Mouse (Mus musculus): ENCODE data around the gene Ank3. TPM values are rescaled to one million over a fixed set of nuclear protein-coding genes. Genes with fewer than 3 reads are reported as not detected.
A peak's percentile ranks its signal among the peaks of the same experiment; 100 is the strongest.

Ank3 gene
- polyA plus RNA-seq, 1 experiment, result 39.1 TPM

- no peak overlapping the region for H3K4me3 ChIP-seq (ENCODE audit: insufficient read depth, low read depth, low read length)
- no peak for TF ChIP-seq POLR2A (IDR thresholded peaks at IDR 0.05; ENCODE audit: low read depth, low read length)
- no peak for TF ChIP-seq CTCF (conservative IDR thresholded peaks at IDR 0.05; ENCODE audit: insufficient read depth, insufficient read length, low read depth, low read length)
- no peaks in the 10 kb centered on the region for H3K4me1 ChIP-seq (ENCODE audit: control insufficient read depth, insufficient read depth, low read length)
- H3K27ac ChIP-seq (ENCODE audit: insufficient read depth, low read depth, low read length), result no peak overlapping the region
- H3K27me3 ChIP-seq (replicated peaks; ENCODE audit: control insufficient read depth, insufficient read depth, low read length), result no peaks in the 10 kb centered on the region
- no peaks in the 10 kb centered on the region for H3K36me3 ChIP-seq (ENCODE audit: control insufficient read depth, insufficient read depth, low read length)
- 71% methylated on average over 11 of the region's 11 CpGs for WGBS
- peak; percentile 30 for DNase-seq
Measured at GRCm38 (mm10) chr10:69753464-69753863, 354.9 kb downstream of the Ank3 start.

- no peak for TF ChIP-seq POLR2A (IDR thresholded peaks at IDR 0.05; ENCODE audit: low read depth, low read length)
- no peak for TF ChIP-seq CTCF (conservative IDR thresholded peaks at IDR 0.05; ENCODE audit: insufficient read depth, insufficient read length, low read depth, low read length)
- Histone ChIP-seq H3K36me3 (ENCODE audit: control insufficient read depth, insufficient read depth, low read length) (no peaks in the 10 kb centered on the region), H3K4me3 (ENCODE audit: insufficient read depth, low read depth, low read length) (no peak overlapping the region), H3K27me3 (replicated peaks; ENCODE audit: control insufficient read depth, insufficient read depth, low read length) (no peaks in the 10 kb centered on the region), H3K27ac (ENCODE audit: insufficient read depth, low read depth, low read length) (no peak overlapping the region), H3K4me1 (ENCODE audit: control insufficient read depth, insufficient read depth, low read length) (no peaks in the 10 kb centered on the region)
- DNase-seq, result no peak
- 54% methylated on average over 4 of the region's 4 CpGs for WGBS
Measured at GRCm38 (mm10) chr10:69756956-69757672, 358.5 kb downstream of the Ank3 start.

- no peaks in the 10 kb centered on the region for H3K4me1 ChIP-seq (ENCODE audit: control insufficient read depth, insufficient read depth, low read length)
- no peaks in the 10 kb centered on the region for H3K27me3 ChIP-seq (replicated peaks; ENCODE audit: control insufficient read depth, insufficient read depth, low read length)
- no peaks in the 10 kb centered on the region for H3K36me3 ChIP-seq (ENCODE audit: control insufficient read depth, insufficient read depth, low read length)
- WGBS, result 71% methylated on average over 7 of the region's 7 CpGs
- H3K27ac ChIP-seq (ENCODE audit: insufficient read depth, low read depth, low read length), result no peak overlapping the region
- H3K4me3 ChIP-seq (ENCODE audit: insufficient read depth, low read depth, low read length), result no peak overlapping the region
- no peak for DNase-seq
- no peak for TF ChIP-seq POLR2A (IDR thresholded peaks at IDR 0.05; ENCODE audit: low read depth, low read length)
- no peak for TF ChIP-seq CTCF (conservative IDR thresholded peaks at IDR 0.05; ENCODE audit: insufficient read depth, insufficient read length, low read depth, low read length)
Measured at GRCm38 (mm10) chr10:69762977-69763376, 364.4 kb downstream of the Ank3 start.

- Histone ChIP-seq H3K4me3 (ENCODE audit: insufficient read depth, low read depth, low read length) (no peak overlapping the region), H3K36me3 (ENCODE audit: control insufficient read depth, insufficient read depth, low read length) (no peaks in the 10 kb centered on the region), H3K27me3 (replicated peaks; ENCODE audit: control insufficient read depth, insufficient read depth, low read length) (no peaks in the 10 kb centered on the region), H3K27ac (ENCODE audit: insufficient read depth, low read depth, low read length) (no peak overlapping the region), H3K4me1 (ENCODE audit: control insufficient read depth, insufficient read depth, low read length) (no peaks in the 10 kb centered on the region)
- no peak for TF ChIP-seq CTCF (conservative IDR thresholded peaks at IDR 0.05; ENCODE audit: insufficient read depth, insufficient read length, low read depth, low read length)
- no peak for TF ChIP-seq POLR2A (IDR thresholded peaks at IDR 0.05; ENCODE audit: low read depth, low read length)
- WGBS, result 63% methylated on average over 4 of the region's 4 CpGs
- no peak for DNase-seq
Measured at GRCm38 (mm10) chr10:69764402-69764801, 365.8 kb downstream of the Ank3 start.

- Histone ChIP-seq H3K36me3 (ENCODE audit: control insufficient read depth, insufficient read depth, low read length) (no peaks in the 10 kb centered on the region), H3K27ac (ENCODE audit: insufficient read depth, low read depth, low read length) (no peak overlapping the region), H3K4me3 (ENCODE audit: insufficient read depth, low read depth, low read length) (no peak overlapping the region), H3K4me1 (ENCODE audit: control insufficient read depth, insufficient read depth, low read length) (no peaks in the 10 kb centered on the region), H3K27me3 (replicated peaks; ENCODE audit: control insufficient read depth, insufficient read depth, low read length) (no peaks in the 10 kb centered on the region)
- DNase-seq, result no peak
- TF ChIP-seq CTCF (conservative IDR thresholded peaks at IDR 0.05; ENCODE audit: insufficient read depth, insufficient read length, low read depth, low read length) (no peak), POLR2A (IDR thresholded peaks at IDR 0.05; ENCODE audit: low read depth, low read length) (no peak)
- 70% methylated on average over 12 of the region's 12 CpGs for WGBS
Measured at GRCm38 (mm10) chr10:69777065-69777645, 378.6 kb downstream of the Ank3 start.

GRCm38 (mm10) chr10:69777736-69778135 lies 379.2 kb downstream of the Ank3 start:
- DNase-seq, result no peak
- no peaks in the 10 kb centered on the region for H3K4me1 ChIP-seq (ENCODE audit: control insufficient read depth, insufficient read depth, low read length)
- no peaks in the 10 kb centered on the region for H3K36me3 ChIP-seq (ENCODE audit: control insufficient read depth, insufficient read depth, low read length)
- 90% methylated on average over 11 of the region's 11 CpGs for WGBS
- TF ChIP-seq CTCF (conservative IDR thresholded peaks at IDR 0.05; ENCODE audit: insufficient read depth, insufficient read length, low read depth, low read length), result no peak
- TF ChIP-seq POLR2A (IDR thresholded peaks at IDR 0.05; ENCODE audit: low read depth, low read length), result no peak
- H3K27me3 ChIP-seq (replicated peaks; ENCODE audit: control insufficient read depth, insufficient read depth, low read length), result no peaks in the 10 kb centered on the region
- H3K4me3 ChIP-seq (ENCODE audit: insufficient read depth, low read depth, low read length), result no peak overlapping the region
- no peak overlapping the region for H3K27ac ChIP-seq (ENCODE audit: insufficient read depth, low read depth, low read length)

- H3K4me1 ChIP-seq (ENCODE audit: control insufficient read depth, insufficient read depth, low read length), result no peaks in the 10 kb centered on the region
- 66% methylated on average over 3 of the region's 3 CpGs for WGBS
- H3K36me3 ChIP-seq (ENCODE audit: control insufficient read depth, insufficient read depth, low read length), result no peaks in the 10 kb centered on the region
- no peak overlapping the region for H3K4me3 ChIP-seq (ENCODE audit: insufficient read depth, low read depth, low read length)
- no peaks in the 10 kb centered on the region for H3K27me3 ChIP-seq (replicated peaks; ENCODE audit: control insufficient read depth, insufficient read depth, low read length)
- TF ChIP-seq POLR2A (IDR thresholded peaks at IDR 0.05; ENCODE audit: low read depth, low read length) (no peak), CTCF (conservative IDR thresholded peaks at IDR 0.05; ENCODE audit: insufficient read depth, insufficient read length, low read depth, low read length) (no peak)
- H3K27ac ChIP-seq (ENCODE audit: insufficient read depth, low read depth, low read length), result no peak overlapping the region
- no peak for DNase-seq
Measured at GRCm38 (mm10) chr10:69779246-69779645, 380.7 kb downstream of the Ank3 start.
